Mouse (Mus musculus): Measurements from ENCODE around the gene Gpa33. TPM values are rescaled to one million over a fixed set of nuclear protein-coding genes. Genes with fewer than 3 reads are reported as not detected.

The Gpa33 gene
- polyA plus RNA-seq, 1 experiment, result not detected

GRCm38 (mm10) chr1:166189821-166190220 is 59.8 kb downstream of the Gpa33 start:
- H3K27me3 ChIP-seq (ENCODE audit: control insufficient read depth, insufficient read depth, low read length), result no peaks in the 10 kb centered on the region
- 65% methylated on average over 4 of the region's 4 CpGs for WGBS
- TF ChIP-seq CTCF (IDR thresholded peaks at IDR 0.05; ENCODE audit: borderline replicate concordance, insufficient read depth, low read depth, low read length), result no peak
- no peak for TF ChIP-seq POLR2A (IDR thresholded peaks at IDR 0.05; ENCODE audit: borderline replicate concordance, insufficient read depth, low read length)
- H3K4me3 ChIP-seq (replicated peaks; ENCODE audit: insufficient read depth, low read depth, low read length), result no peak overlapping the region
- H3K4me1 ChIP-seq (ENCODE audit: control insufficient read depth, insufficient read depth, low read length), result no peaks in the 10 kb centered on the region
- H3K27ac ChIP-seq (ENCODE audit: insufficient read depth, low read length), result no peak overlapping the region
- no peak for DNase-seq

DNA sequence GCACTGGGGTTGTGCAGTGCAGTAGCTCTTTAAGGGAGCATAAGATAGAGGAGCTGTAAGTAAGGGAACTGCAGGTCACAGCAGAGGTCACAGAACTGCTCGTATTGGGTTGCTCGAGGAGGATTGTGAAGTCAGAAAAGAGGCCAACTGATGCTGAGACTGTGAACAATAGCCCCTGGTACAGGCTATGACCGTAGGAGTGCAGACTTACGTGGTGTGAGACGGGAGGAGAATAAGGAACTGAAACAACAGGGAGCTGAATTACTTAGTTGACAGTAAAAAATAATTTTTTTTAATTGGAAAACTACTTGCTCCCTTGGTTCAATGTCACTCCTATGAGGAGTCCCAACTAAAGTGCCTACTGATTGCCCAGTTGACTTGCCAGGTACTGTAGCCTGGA is 74.1 kb downstream of the Gpa33 start:
- Histone ChIP-seq H3K4me3 (replicated peaks; ENCODE audit: insufficient read depth, low read depth, low read length) (no peak overlapping the region), H3K27ac (ENCODE audit: insufficient read depth, low read length) (no peak overlapping the region), H3K27me3 (ENCODE audit: control insufficient read depth, insufficient read depth, low read length) (no peaks in the 10 kb centered on the region), H3K4me1 (ENCODE audit: control insufficient read depth, insufficient read depth, low read length) (no peaks in the 10 kb centered on the region)
- DNase-seq, result no peak
- TF ChIP-seq CTCF (IDR thresholded peaks at IDR 0.05; ENCODE audit: borderline replicate concordance, insufficient read depth, low read depth, low read length) (no peak), POLR2A (IDR thresholded peaks at IDR 0.05; ENCODE audit: borderline replicate concordance, insufficient read depth, low read length) (no peak)
- WGBS, result 43% methylated on average over 5 of the region's 5 CpGs

DNA sequence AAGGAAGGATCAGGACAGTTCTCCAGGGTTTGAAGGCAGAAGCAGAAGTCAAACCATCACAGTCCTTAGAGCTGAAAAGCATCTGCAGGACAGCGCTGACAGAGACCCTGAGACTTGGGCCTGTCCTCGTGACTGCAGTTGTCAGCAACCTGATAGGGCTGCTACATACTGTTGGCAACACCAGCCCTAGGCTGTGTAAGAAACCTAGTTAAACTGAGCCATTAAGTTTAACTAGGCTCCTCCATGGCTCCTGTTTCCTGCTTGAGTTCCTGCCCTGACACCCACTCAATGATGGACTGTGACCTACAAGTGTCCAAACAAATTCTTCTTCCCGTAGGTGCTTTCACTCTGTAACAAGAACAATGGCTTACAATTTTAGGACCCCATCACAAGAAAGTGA is 75.1 kb downstream of the Gpa33 start:
- 87% methylated on average over 3 of the region's 3 CpGs for WGBS
- Histone ChIP-seq H3K4me3 (replicated peaks; ENCODE audit: insufficient read depth, low read depth, low read length) (no peak overlapping the region), H3K27me3 (ENCODE audit: control insufficient read depth, insufficient read depth, low read length) (no peaks in the 10 kb centered on the region), H3K4me1 (ENCODE audit: control insufficient read depth, insufficient read depth, low read length) (no peaks in the 10 kb centered on the region), H3K27ac (ENCODE audit: insufficient read depth, low read length) (no peak overlapping the region)
- DNase-seq, result no peak
- no peak for TF ChIP-seq CTCF (IDR thresholded peaks at IDR 0.05; ENCODE audit: borderline replicate concordance, insufficient read depth, low read depth, low read length)
- TF ChIP-seq POLR2A (IDR thresholded peaks at IDR 0.05; ENCODE audit: borderline replicate concordance, insufficient read depth, low read length), result no peak

- Histone ChIP-seq H3K27me3 (ENCODE audit: control insufficient read depth, insufficient read depth, low read length) (no peaks in the 10 kb centered on the region), H3K27ac (ENCODE audit: insufficient read depth, low read length) (no peak overlapping the region), H3K4me3 (replicated peaks; ENCODE audit: insufficient read depth, low read depth, low read length) (no peak overlapping the region), H3K4me1 (ENCODE audit: control insufficient read depth, insufficient read depth, low read length) (no peaks in the 10 kb centered on the region)
- 87% methylated on average over 6 of the region's 6 CpGs for WGBS
- no peak for DNase-seq
- no peak for TF ChIP-seq POLR2A (IDR thresholded peaks at IDR 0.05; ENCODE audit: borderline replicate concordance, insufficient read depth, low read length)
- no peak for TF ChIP-seq CTCF (IDR thresholded peaks at IDR 0.05; ENCODE audit: borderline replicate concordance, insufficient read depth, low read depth, low read length)
Observed at GRCm38 (mm10) chr1:166209371-166209770, 79.3 kb downstream of the Gpa33 start.

DNA sequence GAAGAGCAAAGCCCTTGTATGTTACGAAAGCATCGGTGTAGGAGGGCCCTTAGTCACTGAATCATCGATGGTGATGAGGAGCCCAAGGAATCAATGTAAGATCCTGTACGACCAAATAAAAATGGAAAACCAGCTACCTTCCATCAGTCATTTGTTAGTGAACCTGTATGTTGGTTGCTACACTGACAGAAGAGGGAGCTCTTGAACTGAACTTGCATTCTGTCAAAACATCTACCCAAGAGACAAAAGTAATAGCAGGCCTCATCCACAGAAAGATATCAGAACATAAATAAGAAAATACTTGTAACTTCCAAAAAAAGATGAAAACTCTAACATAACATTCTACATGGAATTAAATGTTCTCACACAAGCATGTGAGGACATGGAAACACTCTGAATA is 84.1 kb downstream of the Gpa33 start:
- H3K4me3 ChIP-seq (replicated peaks; ENCODE audit: insufficient read depth, low read depth, low read length), result no peak overlapping the region
- no peak overlapping the region for H3K27ac ChIP-seq (ENCODE audit: insufficient read depth, low read length)
- WGBS, result 85% methylated on average over 4 of the region's 4 CpGs
- no peaks in the 10 kb centered on the region for H3K27me3 ChIP-seq (ENCODE audit: control insufficient read depth, insufficient read depth, low read length)
- no peaks in the 10 kb centered on the region for H3K4me1 ChIP-seq (ENCODE audit: control insufficient read depth, insufficient read depth, low read length)
- no peak for TF ChIP-seq POLR2A (IDR thresholded peaks at IDR 0.05; ENCODE audit: borderline replicate concordance, insufficient read depth, low read length)
- TF ChIP-seq CTCF (IDR thresholded peaks at IDR 0.05; ENCODE audit: borderline replicate concordance, insufficient read depth, low read depth, low read length), result peak; percentile 21; the same call in 1 of the 2 replicates
- peak in 1 of 2 experiments; percentile 2 for DNase-seq

Other genes starting within 250 kb of the Gpa33 start
- gene Pou2f1, start 127.6 kb upstream of the Gpa33 start, polyA plus RNA-seq (2012; rRNA removed), result 11.0 and 12.2 TPM in 2 replicates
- 0.15 and 0.16 TPM in 2 replicates for gene Dusp27, start 2.3 kb upstream of the Gpa33 start, polyA plus RNA-seq (2012; rRNA removed)
- 0.10 TPM in 1 of 2 replicates, not detected in the other for gene Mael, start 108.5 kb downstream of the Gpa33 start, polyA plus RNA-seq (2012; rRNA removed)
- 3.4 TPM in 2 replicates for gene Ildr2, start 123.9 kb downstream of the Gpa33 start, polyA plus RNA-seq (2012; rRNA removed)
- 50.2 and 50.8 TPM in 2 replicates for gene Tada1, start 248.9 kb downstream of the Gpa33 start, polyA plus RNA-seq (2012; rRNA removed)

Measured in cerebellum, adult 2 months (tissue).